Comparison of ENCODE assay signal across 12 mouse cellular contexts in genomic region chr6:134509731-134510226, GRCm38 (mm10).
DNase-seq lines count a peak whose midpoint lies in the region.
"Had no signal": no experiment of that assay in that cellular context is flagged by ENCODE, and none has a peak within 500 bp of the region (broad histone marks: within the 10 kb centered on the region; RNA-seq: fewer than 3 reads in every experiment).

No protein-coding gene starts in this region.

- peak; percentile 35 for DNase-seq in kidney, adult 18-20 months
- DNase-seq in kidney, postnatal 25 days, result no peak
- peak; percentile 85 for DNase-seq in 3T3-L1 (ENCODE audit: low read depth, low spot score)
- DNase-seq in embryo, embryonic 11 days, result peak; percentile 63
- peak; percentile 42 for DNase-seq in hindlimb bud, embryonic 11.5 days (ENCODE audit: extremely low spot score, low read depth, low spot score)
- DNase-seq in testis, postnatal 14 days (ENCODE audit: low spot score), result no peak
- DNase-seq in spleen, postnatal 4 days (ENCODE audit: low spot score in 2 of 2), result no peak
- DNase-seq in retina, embryonic 14.5 days (ENCODE audit: low spot score), result no peak
- DNase-seq: cerebellum, postnatal 14 days; heart, postnatal 4 days; liver, postnatal 0 days; midbrain, embryonic 14.5 days had no signal

Comparison
In these comparisons a context has a peak if more than half of its experiments do, and no peak if none do; other contexts are left out.
1. DNase-seq: peak in kidney, adult 18-20 months (single experiment), 3T3-L1 (single experiment), embryo, embryonic 11 days (single experiment) and hindlimb bud, embryonic 11.5 days (single experiment); none in kidney, postnatal 25 days (0 of 2), testis, postnatal 14 days (single experiment), spleen, postnatal 4 days (0 of 2) and retina, embryonic 14.5 days (single experiment).